Mouse (Mus musculus) MEL (cell line): ENCODE results near the gene Gm7168.

ENCODE experiments used
- BHLHE40 ChIP-seq: IDR thresholded peaks from 2 replicates; pipeline ENCODE4 v1.6.1; 2012; ENCODE audit warnings: low read depth, mild to moderate bottlenecking, inconsistent platforms, low read length, improper control_type of control experiment, borderline replicate concordance
- CTCF ChIP-seq, 3 experiments: IDR thresholded peaks in 2 of 3; conservative IDR thresholded peaks in 1 of 3; 2 replicates each; pipeline ENCODE4 v1.5.1; 2011 to 2012; ENCODE audit warnings: low read length in 3 of 3, low read depth in 2 of 3, mild to moderate bottlenecking in 2 of 3, improper control_type of control experiment in 1 of 3, inconsistent platforms in 1 of 3, mixed read lengths in 1 of 3, moderate library complexity in 1 of 3; ENCODE audit not compliant: control insufficient read depth in 1 of 3, insufficient read depth in 1 of 3, poor library complexity in 1 of 3, severe bottlenecking in 1 of 3
- E2F4 ChIP-seq: IDR thresholded peaks from 2 replicates; pipeline ENCODE4 v1.6.1; 2011; ENCODE audit warnings: low read depth, low read length, improper control_type of control experiment, borderline replicate concordance
- ELF1 ChIP-seq: IDR thresholded peaks from 2 replicates; pipeline ENCODE4 v1.6.1; 2014; ENCODE audit warnings: low read depth, mild to moderate bottlenecking, inconsistent platforms, low read length, improper control_type of control experiment, moderate library complexity
- EP300 ChIP-seq, 2 experiments: IDR thresholded peaks; 2 replicates each; pipeline ENCODE4 v1.6.1; 2011; ENCODE audit warnings: improper control_type of control experiment in 2 of 2, low read length in 2 of 2, low read depth in 1 of 2, mild to moderate bottlenecking in 1 of 2
- MAFK ChIP-seq: IDR thresholded peaks from 2 replicates; pipeline ENCODE4 v1.6.1; 2011; ENCODE audit warnings: low read depth, mild to moderate bottlenecking, low read length, improper control_type of control experiment, borderline replicate concordance
- MAX ChIP-seq: IDR thresholded peaks from 2 replicates; pipeline ENCODE4 v1.6.1; 2011; ENCODE audit warnings: low read length, improper control_type of control experiment
- POLR2AphosphoS5 ChIP-seq: IDR thresholded peaks from 2 replicates; pipeline ENCODE4 v1.6.1; 2012; ENCODE audit warnings: low read depth, borderline replicate concordance, mild to moderate bottlenecking, inconsistent platforms, low read length, moderate library complexity, mixed read lengths
- RCOR1 ChIP-seq: IDR thresholded peaks from 2 replicates; pipeline ENCODE4 v1.6.1; 2012; ENCODE audit warnings: low read depth, mild to moderate bottlenecking, inconsistent platforms, low read length, improper control_type of control experiment
- SMC3 ChIP-seq: IDR thresholded peaks from 2 replicates; pipeline ENCODE4 v1.6.1; 2011; ENCODE audit warnings: low read depth, low read length, improper control_type of control experiment
- TCF12 ChIP-seq: IDR thresholded peaks from 2 replicates; pipeline ENCODE4 v1.6.1; 2014; ENCODE audit warnings: low read depth, mild to moderate bottlenecking, inconsistent platforms, low read length, improper control_type of control experiment, moderate library complexity
- ZNF384 ChIP-seq: IDR thresholded peaks from 2 replicates; pipeline ENCODE4 v1.6.1; 2012; ENCODE audit warnings: low read depth, mild to moderate bottlenecking, inconsistent platforms, low read length, improper control_type of control experiment

- TF ChIP-seq ZNF384 (no peak), MAX (no peak), TCF12 (no peak), E2F4 (no peak), CTCF (IDR thresholded peaks at IDR 0.05 in 2 of 3, conservative IDR thresholded peaks at IDR 0.05 in 1 of 3; ENCODE audit: control insufficient read depth in 1 of 3, insufficient read depth in 1 of 3, low read depth in 2 of 3, low read length in 3 of 3, poor library complexity in 1 of 3, severe bottlenecking in 1 of 3) (no peak), BHLHE40 (no peak), RCOR1 (no peak), POLR2AphosphoS5 (no peak), SMC3 (no peak), EP300 (IDR thresholded peaks at IDR 0.05; ENCODE audit: low read depth in 1 of 2, low read length in 2 of 2) (no peak), MAFK (no peak), ELF1 (no peak)
Measured at GRCm38 (mm10) chr17:13907082-13907481, 41.1 kb upstream of the Gm7168 start.
